Mouse (Mus musculus) gastrocnemius, postnatal 10 days (tissue): Measurements from ENCODE around the gene Adam19. TPM values are rescaled to one million over a fixed set of nuclear protein-coding genes. Genes with fewer than 3 reads are reported as not detected.

Source experiments
- DNase-seq: peaks from one replicate; pipeline ENCODE4 v3.0.0; 2021; ENCODE audit warnings: mixed read lengths
- total RNA-seq, 2 experiments: library from RNA; stranded (reverse); gene quantifications; 2 replicates each; pipeline ENCODE4 v1.2.3; 2021

Adam19 gene
- total RNA-seq, 2 experiments from 2014 or later = 30.9 to 42.8 TPM

DNA sequence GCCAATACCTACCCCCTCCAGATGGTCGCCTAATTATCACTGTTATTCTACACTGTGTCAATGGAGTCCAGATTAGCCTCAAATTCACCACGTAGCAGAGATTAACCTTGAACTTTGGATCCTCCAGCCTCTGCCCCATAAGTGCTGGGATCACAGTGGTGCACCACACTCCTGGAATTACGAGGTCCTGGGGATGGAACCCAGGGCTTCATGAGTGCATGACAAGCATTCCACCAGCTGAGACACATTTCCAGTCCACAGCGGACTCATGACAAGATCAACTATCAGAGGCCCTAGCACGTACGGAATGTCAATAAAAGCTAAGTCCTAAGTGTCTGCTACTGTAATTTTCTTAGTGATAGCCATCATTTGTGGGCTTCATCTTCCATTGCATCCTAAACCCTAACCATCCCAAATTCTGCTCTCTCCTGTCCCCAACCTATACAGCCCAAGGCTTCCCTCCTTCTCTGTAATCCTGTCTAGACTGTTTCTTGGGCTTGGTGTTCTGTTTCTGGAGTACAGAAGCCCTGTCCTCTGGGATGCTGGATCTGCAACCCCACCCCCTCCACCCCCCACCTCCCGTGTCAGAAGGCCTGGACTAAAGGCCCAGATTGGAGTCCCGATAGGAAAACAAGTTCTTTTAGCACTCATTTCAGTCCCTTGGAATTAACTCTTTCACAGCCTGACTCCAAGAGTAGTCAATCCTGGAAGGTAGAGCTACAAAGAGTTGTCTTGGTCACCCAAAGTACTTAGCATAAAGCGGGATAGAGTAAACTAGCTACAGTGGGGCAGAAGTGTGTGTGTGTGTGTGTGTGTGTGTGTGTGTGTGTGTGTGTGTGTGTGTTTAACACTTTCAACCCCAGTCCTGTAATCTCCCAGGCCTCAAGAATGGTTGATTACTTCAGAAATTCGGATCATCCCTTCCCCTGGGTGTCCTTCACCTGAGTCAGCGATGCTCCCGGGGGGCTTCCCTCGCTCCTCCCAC lies 589 bp upstream of the Adam19 start:
- no peak for DNase-seq

DNA sequence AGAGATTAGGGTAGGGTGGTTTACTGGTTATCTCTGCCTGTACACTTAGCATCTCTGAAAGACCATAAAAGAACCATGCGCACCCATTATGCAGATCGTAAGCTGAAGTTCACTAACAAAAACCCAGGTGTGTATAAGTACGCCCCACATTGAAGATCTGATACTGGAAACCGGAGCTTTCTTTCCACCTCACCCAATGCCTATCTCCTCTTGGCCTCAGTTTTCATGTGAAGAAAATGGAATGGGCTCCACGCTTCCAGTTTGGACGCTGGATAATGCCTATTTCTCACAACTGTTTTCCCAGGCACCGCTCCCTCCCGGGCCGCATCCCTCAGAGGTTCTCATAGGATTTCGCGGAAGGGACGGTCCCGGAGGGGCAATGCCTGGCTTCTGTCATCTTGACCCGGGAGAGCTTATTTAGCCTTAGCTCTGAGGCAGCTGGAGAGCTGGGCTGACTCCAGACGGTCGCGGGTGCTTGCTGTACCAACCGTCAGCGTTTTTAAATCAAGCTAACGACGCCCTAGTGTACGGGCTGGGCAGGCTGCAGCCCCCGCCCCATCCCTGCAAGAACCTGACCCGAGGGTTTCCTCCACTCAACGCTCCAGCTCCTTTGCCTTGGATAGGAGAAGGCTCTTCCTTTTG lies 1.1 kb downstream of the Adam19 start:
- DNase-seq = peak; percentile 58

DNA sequence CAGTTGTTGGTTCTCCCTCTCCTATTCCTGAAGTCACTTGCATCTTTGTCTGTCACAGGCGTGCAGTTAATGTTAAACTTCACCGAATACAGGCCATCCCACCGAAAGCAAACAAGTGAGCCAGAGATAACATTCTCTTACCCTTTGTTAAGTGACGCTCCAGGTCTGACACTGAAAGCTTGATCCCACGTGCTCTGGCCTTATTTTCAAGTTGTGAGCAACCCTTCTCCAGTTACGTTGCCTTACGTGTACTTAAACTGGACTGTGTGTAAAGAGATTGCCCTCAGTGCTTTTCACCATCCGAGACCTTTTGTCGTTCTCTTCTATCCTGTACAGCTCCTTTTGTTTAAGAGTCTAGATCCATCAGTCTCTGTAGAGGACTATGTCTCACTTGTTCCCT lies 2.2 kb downstream of the Adam19 start:
- DNase-seq = no peak

DNA sequence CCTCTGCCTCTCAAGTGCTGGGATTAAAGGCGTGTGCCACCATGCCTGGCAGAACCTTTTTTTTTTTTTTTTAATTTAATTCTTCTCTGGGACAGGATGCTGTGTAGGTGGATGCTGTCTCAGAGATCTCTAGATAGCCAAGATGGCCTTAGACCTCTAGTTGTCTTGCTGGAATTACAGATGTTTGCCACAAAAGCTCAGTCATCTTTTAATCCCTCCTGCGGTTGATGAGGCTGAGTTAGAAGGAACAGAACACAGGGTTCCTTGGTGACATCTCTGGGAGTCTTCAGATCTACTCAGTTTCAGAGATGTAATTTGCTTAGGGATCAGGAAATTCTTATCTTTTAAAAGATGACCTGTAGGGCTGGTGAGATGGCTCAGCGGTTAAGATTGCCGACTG lies 3.1 kb downstream of the Adam19 start:
- no peak for DNase-seq

DNA sequence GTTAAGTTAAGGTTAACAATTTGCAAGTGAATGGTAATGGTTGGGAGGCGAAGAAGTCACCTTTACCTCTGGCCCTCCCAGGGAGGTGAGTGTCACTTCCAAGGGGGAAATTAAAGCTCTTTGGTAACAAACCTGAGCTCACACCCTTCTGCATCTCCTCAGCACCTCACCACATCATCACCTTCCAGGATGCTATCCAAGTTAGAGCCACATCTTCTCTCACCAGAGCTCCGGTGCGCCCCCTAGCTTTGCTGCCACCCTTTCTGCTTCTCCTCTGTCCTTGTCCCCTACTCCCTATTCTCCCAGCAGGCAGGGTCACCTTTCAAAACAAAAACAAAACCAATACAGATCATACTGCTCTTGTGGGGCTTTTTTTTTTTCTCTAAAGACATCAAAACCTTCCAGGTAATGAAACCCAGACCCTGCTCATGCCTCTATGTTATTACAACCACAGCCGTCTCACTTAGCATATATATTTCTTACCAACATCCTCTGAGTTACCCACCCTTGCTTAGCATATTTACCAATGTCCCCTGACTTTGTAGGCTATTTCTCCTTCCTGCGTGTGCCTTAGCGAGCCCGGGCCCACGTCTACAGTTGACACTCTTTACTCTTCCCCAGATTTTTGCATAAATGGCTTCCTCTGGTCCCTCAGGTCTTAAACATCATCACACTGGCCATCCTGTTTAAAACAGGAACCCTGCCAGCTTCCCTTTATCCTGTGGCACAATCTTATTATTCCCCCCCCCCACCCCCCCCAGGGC lies 4.3 kb downstream of the Adam19 start:
- peak; percentile 35 for DNase-seq

DNA sequence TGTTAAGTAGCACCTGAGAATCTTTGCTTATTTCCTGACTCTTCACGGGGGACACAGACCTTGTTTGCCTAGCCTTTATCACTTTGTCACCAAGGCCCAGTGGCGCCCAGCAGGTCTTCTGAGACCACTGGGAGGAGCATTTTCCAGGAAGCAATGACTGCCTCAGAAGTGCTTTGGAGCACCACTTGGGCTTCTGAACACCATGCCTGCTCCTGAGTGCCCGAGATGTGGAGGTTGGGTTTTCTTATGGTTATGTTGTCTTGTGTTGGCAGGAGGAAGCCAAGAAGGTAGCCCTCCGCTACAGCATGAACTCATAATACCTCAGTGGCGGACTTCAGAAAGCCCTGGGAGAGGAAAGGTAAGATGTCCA lies 4.8 kb downstream of the Adam19 start:
- no peak for DNase-seq

DNA sequence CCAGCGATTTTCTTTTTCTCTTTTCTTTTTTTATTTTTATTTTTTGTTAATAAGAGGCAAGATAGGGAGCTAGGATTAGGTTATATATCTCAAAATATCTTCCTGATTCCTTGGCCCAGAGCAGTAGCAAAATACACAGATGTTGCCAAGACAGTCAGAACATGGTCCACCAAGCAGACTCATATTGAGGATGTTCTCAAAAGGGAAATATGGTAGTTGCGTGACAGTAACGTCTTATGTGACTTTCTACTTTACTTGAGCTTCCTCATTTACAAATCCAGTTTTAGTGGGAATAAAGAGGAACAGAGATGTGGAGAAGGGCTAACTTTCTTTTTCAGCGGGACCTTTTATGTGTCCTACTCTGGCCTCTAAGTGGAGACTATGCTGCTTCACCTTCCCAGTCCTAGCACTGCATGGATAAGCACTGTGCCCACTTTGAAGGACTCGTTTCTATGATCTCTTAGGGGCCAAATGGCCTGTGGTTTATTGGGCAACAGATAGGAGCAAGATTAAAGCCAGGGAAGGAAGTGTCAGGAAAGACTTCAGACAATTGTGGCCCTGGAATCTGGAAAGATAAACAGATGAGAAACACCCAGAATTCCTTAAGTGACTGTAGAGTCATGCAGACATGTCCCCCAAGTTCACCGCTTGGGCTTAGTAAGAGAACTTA lies 6.1 kb downstream of the Adam19 start:
- DNase-seq = no peak

DNA sequence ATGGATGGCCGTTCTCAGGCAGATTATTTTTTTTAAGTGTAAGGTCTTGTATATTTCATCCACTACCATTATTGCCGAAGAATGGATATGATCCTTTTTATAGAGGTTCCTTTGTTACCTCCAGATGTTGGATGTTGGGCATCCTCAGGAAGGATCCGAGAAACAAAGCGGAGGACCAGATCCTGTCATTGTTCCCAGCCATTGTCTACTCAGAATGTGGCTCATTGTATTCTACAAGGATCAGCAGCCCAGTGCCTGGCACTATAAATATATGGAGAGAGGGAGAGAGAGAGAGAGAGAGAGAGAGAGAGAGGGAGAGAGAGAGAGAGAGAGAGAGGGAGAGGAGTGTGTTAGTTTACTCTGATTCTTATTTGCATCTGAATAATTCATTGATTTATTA lies 6.8 kb downstream of the Adam19 start:
- no peak for DNase-seq

DNA sequence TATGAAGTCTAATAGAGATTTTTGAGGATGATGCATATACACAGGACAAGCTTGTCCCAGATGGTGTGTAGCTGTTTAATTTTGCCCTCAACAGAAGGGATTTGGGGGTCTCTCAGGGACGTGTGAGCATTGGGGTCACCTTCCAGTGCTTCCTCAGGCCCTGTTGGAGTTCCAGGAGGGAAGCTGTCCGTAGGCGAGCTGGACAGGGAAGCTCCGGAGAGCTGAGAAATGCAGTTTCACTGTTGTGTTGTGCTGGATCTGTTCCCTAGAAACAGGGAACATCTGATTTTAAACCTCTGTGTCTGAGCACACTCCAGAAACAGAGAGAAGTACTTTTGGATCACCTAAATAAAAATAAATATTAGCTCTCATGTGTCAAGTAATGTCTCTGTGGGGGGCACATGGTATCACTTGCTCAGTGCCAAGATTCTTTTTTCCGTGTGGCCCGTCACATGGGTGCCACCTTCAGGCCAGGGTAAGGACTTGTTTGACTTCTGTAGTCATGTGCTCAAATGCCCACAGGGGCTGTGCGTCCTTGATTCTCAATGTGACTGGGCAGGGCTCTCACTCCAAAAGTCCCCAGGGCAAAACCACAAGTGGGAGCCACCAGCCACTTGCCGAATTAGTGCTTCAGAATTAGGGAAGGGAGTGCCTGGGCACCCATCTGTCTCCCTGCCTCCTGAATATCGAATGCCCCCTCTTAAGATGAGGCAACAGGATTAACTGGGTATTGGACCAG lies 7.4 kb downstream of the Adam19 start:
- DNase-seq = peak; percentile 38

DNA sequence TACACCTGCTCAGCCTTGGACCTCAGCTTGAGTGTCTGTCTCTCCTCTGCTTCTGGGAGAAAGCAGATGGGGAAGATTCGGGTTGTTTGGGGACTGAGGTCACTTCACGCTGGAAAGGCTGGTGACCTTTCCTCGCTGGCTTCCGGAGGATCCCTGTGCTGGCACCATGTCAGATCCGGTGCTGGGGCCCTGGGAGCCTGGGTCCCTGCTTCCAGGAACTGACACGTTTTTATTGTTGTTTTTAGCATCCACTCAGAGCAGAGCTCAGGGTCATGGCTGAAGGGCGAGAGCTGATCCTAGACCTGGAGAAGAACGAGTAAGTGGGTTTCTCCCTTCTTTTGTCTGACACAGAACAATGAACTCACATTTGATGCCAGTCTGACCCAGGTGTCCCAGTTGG lies 9.0 kb downstream of the Adam19 start:
- peak; percentile 50 for DNase-seq

DNA sequence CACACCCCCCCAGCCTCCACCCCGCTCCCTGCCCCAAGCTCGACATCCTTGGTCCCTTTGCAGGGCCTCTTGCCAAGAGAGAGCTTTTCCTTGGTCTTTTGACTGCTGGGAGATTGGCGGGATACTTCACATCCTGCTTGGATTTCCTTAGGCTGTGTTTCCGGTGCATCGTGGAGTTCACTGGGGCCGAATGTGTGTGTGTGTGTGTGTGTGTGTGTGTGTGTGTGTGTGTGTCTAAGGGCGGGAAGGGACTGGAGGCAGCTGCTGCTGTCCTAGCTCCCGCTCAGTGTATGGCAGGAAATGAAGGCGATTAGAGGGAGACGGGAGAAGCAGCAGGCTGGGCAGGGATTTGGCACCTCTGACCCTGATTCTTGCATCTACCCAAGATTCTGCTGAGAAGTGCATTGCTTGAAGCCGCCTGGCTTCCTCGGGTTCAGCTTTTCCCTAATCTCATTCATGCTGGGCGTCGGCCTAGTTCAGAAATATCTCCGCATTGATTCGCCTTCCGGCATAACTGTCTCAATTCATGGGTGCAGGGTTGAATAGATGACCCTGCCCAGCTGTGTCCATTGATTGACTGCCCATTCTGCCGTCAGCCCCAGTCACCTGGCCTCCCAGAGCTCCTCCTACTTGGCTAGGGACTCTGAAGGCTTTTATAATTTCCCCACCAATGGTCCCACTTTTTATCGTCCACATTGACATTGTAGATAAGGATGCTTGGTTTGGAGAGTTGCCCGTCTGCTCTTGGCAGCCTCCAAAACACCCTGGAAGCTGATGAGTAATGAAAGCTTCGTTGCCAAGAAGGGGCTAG lies 9.6 kb downstream of the Adam19 start:
- peak; percentile 52 for DNase-seq

DNA sequence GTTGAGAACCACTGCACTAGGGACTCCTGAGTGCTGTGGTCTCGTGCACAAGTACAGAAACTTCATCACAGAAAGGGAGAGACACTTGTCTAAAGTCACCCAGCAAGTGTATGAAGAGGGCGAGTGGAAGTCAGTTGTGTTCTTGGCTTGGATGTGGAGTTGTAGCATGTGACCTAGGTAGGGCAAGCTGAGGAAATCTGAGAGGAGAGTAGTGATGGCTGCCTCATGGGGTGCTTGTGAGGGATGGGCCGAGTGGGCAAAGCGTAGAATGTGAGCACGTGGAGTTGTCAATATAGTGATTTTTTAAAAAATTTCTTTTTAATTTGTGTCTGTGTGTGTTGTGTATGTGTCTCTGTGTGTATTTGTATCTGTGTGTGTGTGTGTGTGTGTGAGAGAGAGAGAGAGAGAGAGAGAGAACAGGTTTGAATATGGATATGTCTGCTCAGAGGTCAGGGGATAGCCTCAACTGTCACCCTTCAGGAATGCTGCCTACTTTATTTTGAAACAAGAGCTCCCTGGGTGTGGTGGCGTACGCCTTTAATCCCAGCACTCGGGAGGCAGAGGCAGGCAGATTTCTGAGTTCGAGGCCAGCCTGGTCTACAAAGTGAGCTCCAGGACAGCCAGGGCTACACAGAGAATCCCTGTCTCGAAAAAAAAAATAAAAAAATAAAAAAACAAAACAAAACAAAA lies 11.7 kb downstream of the Adam19 start:
- DNase-seq = no peak

DNA sequence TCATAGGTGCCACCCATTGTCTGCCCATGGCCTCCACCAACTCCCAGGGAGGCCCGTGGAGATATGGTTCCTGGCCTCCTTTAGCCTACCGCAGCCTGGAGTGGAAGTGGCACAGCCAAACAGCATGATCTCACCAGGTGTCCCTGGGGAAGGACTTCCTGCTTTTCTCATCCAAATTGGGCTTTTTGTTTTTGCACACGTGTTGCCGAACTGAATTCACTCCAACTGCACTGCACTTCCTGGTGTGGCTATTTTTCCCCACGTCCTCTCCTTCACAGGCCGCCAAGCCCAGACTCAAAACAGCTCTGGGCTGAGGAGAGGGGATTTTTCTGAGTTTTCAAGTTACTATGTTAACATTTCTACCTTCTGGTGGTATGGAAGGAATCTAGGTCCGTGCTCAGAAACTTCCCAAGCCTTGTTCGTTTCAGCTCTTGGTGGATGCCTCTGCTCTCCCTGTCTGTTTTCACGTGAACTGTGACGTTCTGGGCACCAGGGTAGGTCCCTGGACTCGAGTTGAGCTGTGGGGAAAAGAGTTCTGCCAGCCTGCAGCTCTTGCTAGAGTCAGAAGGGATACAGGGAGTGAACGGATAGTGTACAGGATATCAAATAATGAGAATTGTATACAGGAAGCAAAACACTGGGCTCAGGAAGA lies 13.1 kb downstream of the Adam19 start:
- DNase-seq = peak; percentile 27

DNA sequence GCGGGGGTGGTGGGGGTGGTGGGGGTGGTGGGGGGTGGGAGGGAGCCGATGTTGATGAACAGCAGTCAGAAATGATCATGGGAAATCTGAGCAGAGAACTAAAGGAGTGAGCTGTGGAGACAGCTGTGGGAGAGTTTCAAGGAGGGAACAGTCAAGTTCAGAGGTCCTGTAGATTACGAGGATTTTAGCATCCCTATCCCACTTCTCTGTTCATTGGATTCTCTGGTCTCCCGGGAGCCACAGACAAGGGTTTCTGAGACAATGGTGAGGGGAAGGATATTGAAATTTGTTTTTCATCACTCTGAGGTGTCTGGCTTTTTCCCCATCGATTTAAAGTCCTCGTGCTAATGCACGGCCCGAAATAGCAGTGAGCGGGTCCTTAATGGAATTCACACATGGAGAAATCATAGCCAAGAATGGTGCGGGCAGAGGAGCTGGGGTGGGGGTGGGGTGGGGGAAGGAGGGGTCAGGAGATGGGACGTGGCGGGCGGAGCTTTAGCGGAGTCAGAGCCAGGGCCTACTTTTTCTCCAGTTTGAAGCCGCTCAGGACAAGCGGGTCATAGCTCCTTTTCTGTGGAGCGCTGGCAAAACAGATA lies 13.7 kb downstream of the Adam19 start:
- no peak for DNase-seq

DNA sequence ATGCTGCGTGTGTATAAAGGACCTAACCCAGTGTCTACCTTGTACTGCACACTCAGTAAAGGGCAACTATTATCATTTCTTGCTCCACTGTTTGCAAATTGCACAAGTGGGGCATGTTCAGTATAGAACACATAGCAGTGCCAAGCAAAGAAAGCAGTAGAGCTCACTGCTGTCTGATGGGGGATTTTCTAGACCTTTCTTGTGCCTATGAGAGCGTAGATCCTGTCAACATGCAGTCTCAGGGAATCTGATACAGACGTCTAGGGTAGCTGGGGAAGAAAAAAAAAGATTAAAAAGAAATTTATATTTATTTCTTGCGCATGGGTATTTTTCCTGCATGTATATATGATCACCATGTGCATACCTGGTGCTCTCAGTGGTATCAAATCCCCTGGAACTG lies 14.4 kb downstream of the Adam19 start:
- DNase-seq = no peak

DNA sequence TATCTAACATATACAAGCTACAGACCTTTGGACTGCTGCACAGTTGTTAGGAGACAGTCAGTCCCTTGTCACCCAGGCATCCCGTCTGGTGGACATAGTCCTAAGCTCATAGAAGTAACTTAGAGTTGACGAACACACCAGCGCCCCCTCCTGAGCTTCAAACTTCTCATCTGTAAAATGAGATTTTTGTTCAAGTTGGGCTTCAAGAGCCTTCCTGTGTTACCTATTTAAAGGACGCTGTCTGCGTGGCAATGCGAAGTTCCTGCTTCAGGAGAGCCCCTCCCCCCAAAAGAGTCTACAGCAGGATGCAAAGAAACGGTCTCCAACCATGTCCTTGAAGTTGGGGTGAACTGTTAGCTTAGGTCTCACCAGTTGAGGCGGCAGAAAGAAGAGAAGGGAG lies 15.0 kb downstream of the Adam19 start:
- DNase-seq = no peak

DNA sequence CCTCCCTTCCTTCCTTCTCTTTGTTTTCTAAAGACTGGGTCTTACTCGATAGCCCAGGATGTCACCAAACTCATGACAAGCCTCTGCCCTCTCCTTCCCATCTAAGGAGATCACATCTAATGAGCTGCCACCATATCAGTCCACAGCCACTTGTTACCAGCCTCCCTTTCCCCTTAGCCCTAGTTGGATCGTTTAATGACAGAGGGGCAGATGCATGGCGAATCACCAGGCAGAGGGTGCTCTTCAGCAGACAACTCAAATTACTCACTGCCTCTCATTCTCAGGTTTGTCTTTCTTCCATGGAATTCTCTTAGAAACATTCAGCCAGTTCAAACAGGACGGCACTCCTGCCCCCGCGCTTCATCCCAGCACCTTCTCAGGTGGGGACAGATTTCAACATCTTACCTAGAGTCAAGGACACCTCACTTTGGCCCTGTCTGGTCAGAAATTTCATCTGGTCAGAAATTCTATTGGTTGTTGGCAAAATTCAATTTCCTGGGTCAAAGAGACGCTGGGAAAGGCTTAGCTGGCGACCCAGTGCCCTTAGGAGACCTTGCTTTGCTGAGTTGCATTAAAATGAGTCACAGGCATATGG lies 16.8 kb downstream of the Adam19 start:
- no peak for DNase-seq

DNA sequence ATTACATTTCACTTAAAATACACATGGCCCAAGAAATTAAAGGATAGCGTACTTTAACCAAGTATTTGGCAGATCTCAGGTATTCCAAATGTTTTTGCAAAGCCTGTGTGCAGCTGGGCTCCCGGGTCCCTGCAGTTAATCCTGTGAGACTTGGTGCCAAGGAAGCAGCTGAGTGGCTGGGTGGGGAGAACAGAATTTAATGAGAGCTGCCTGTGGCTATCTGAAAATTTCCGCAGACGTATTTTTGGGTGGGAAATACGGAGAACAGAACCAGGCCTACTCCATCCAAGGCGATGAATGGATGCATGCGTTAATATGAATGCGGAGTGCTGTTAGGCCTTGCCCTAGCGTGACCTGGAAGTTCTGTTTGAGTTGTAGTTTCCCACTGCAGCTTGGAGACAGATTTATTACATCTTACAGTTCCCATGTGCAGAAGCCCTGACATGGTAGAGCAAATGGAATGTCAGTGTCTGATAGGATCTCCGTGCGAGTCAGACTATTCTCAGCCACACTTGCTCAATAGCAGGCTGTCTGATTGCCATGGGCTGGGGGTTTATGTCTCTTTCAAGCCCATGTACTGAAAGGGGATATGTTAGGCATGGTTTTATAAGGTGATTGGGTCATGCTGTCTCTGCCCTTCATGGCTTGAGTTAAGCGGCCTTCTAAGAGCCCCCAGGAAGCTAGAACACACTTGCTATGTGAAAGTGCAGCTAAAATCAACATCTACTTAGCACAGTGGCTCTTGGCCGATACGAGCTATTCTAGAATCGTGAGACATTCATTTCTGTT lies 17.5 kb downstream of the Adam19 start:
- DNase-seq = peak; percentile 53
